Mouse (Mus musculus) macrophage (primary cell): ENCODE measurements around the gene Uqcc3. TPM values are rescaled to one million over a fixed set of nuclear protein-coding genes. Genes with fewer than 3 reads are reported as not detected.
"Not testable (repeated sequence)": the region's sequence is repeated elsewhere in the genome, so short reads cannot be mapped to it uniquely, and the experiment has no call there.

Source experiments
- H3K27ac ChIP-seq: fragments of 350-480 bp; formaldehyde crosslinking; 2 replicates; pipeline ENCODE4 v1.9.0; 2021
- H3K36me3 ChIP-seq: fragments of 350-480 bp; formaldehyde crosslinking; 2 replicates; pipeline ENCODE4 v1.9.0; 2021; ENCODE audit errors: inconsistent target
- H3K4me3 ChIP-seq: fragments of 350-480 bp; formaldehyde crosslinking; 2 replicates; pipeline ENCODE4 v1.9.0; 2021; ENCODE audit errors: inconsistent target
- H3K79me2 ChIP-seq: fragments of 350-480 bp; formaldehyde crosslinking; 2 replicates; pipeline ENCODE4 v1.9.0; 2021; ENCODE audit errors: inconsistent target
- WGBS: methylation state at CpG from one replicate; pipeline ENCODE4 v1.1.7; 2026; ENCODE audit warnings: inconsistent platforms; ENCODE audit not compliant: missing documents; 5-methylcytosine and 5-hydroxymethylcytosine counted together
- polyA plus RNA-seq: library from polyadenylated mRNA; stranded (reverse); fragments of 250-400 nt; gene quantifications from 3 replicates; pipeline ENCODE4 v1.2.4, GENCODE M21; 2018; ENCODE audit warnings: inconsistent platforms

Gene Uqcc3
- polyA plus RNA-seq, 1 experiment from 2014 or later: 41.3 TPM

GRCm38 (mm10) chr19:8848356-8848755, 32.4 kb downstream of the Uqcc3 start:
- Histone ChIP-seq H3K4me3 (no peak overlapping the region), H3K36me3 (peaks cover 27% of the 10 kb centered on the region)
- 96% methylated on average over 5 of the region's 5 CpGs for WGBS

GRCm38 (mm10) chr19:8844371-8845129, 36.2 kb downstream of the Uqcc3 start:
- WGBS: 39% methylated on average over 5 of the region's 5 CpGs
- Histone ChIP-seq H3K27ac (peak overlapping the region; percentile 32; the same call in 1 of the 2 replicates), H3K36me3 (peaks cover 27% of the 10 kb centered on the region), H3K4me3 (no peak overlapping the region), H3K79me2 (peaks cover 11% of the 10 kb centered on the region; the same call in 1 of the 2 replicates)

More at GRCm38 (mm10) chr19:8848356-8848755, 32.4 kb downstream of the Uqcc3 start:
- Histone ChIP-seq H3K27ac (no peak overlapping the region), H3K79me2 (no peaks in the 10 kb centered on the region)

GRCm38 (mm10) chr19:8842961-8843360, 37.8 kb downstream of the Uqcc3 start:
- WGBS: 31% methylated on average over 6 of the region's 6 CpGs
- 0 out of 2 replicates have a peak overlapping the region, but pooled peaks have one; percentile 25 for H3K27ac ChIP-seq
- H3K4me3 ChIP-seq: no peak overlapping the region
- H3K79me2 ChIP-seq: peaks cover 11% of the 10 kb centered on the region; the same call in 1 of the 2 replicates
- peaks cover 23% of the 10 kb centered on the region for H3K36me3 ChIP-seq

GRCm38 (mm10) chr19:8841012-8841411, 39.7 kb downstream of the Uqcc3 start:
- H3K4me3 ChIP-seq: peak overlapping the region; percentile 54
- peaks cover 4% of the 10 kb centered on the region for H3K36me3 ChIP-seq
- peaks cover 11% of the 10 kb centered on the region; the same call in 1 of the 2 replicates for H3K79me2 ChIP-seq
- WGBS: 88% methylated on average over 7 of the region's 7 CpGs
- H3K27ac ChIP-seq: peak overlapping the region; percentile 46

GRCm38 (mm10) chr19:8839908-8840791, 40.6 kb downstream of the Uqcc3 start:
- H3K36me3 ChIP-seq: no peaks in the 10 kb centered on the region
- H3K79me2 ChIP-seq: peaks cover 11% of the 10 kb centered on the region; the same call in 1 of the 2 replicates
- H3K4me3 ChIP-seq: peak overlapping the region; percentile 54
- 30% methylated on average over 29 of the region's 29 CpGs for WGBS
- peak overlapping the region; percentile 46 for H3K27ac ChIP-seq

GRCm38 (mm10) chr19:8839103-8839907, 41.4 kb downstream of the Uqcc3 start, which contains the start of gene Gng3:
Gng3 (minus strand) TSS chr19:8839194.
- peaks cover 11% of the 10 kb centered on the region; the same call in 1 of the 2 replicates for H3K79me2 ChIP-seq
- peaks cover 7% of the 10 kb centered on the region; the same call in 1 of the 2 replicates for H3K36me3 ChIP-seq
- H3K27ac ChIP-seq: peak within 1 kb of the TSS; percentile 34; the same call in 1 of the 2 replicates
- peak within 1 kb of the TSS; percentile 39 for H3K4me3 ChIP-seq
- 96% methylated on average over 11 of the region's 11 CpGs for WGBS

GRCm38 (mm10) chr19:8838041-8838730, 42.5 kb downstream of the Uqcc3 start:
- Histone ChIP-seq H3K36me3 (peaks cover 8% of the 10 kb centered on the region; the same call in 1 of the 2 replicates), H3K4me3 (peak overlapping the region; percentile 39), H3K79me2 (peaks cover 17% of the 10 kb centered on the region; the same call in 1 of the 2 replicates), H3K27ac (peak overlapping the region; percentile 34; the same call in 1 of the 2 replicates)
- 33% methylated on average over 15 of the region's 15 CpGs for WGBS

GRCm38 (mm10) chr19:8837251-8837791, 43.4 kb downstream of the Uqcc3 start, which contains the start of gene Bscl2:
Bscl2 (plus strand) TSS chr19:8837467.
- Histone ChIP-seq H3K36me3 (peaks cover 12% of the 10 kb centered on the region; the same call in 1 of the 2 replicates), H3K4me3 (peak within 1 kb of the TSS; percentile 39), H3K79me2 (peaks cover 17% of the 10 kb centered on the region; the same call in 1 of the 2 replicates), H3K27ac (peak within 1 kb of the TSS; percentile 34)
- 4% methylated on average over 38 of the region's 38 CpGs for WGBS

GRCm38 (mm10) chr19:8836327-8836726, 44.4 kb downstream of the Uqcc3 start:
- WGBS: 96% methylated on average over 10 of the region's 10 CpGs
- H3K27ac ChIP-seq, H3K4me3 ChIP-seq: not testable (repeated sequence)
- peaks cover 21% of the 10 kb centered on the region for H3K36me3 ChIP-seq
- peaks cover 22% of the 10 kb centered on the region; the same call in 1 of the 2 replicates for H3K79me2 ChIP-seq

GRCm38 (mm10) chr19:8832971-8833370, 47.8 kb downstream of the Uqcc3 start:
- WGBS: 90% methylated on average over 4 of the region's 4 CpGs
- Histone ChIP-seq H3K4me3 (no peak overlapping the region), H3K36me3 (peaks cover 36% of the 10 kb centered on the region), H3K79me2 (peaks cover 26% of the 10 kb centered on the region), H3K27ac (0 out of 2 replicates have a peak overlapping the region, but pooled peaks have one; percentile 3)

- H3K27ac ChIP-seq: no peak overlapping the region
- peaks cover 43% of the 10 kb centered on the region for H3K79me2 ChIP-seq
- peaks cover 52% of the 10 kb centered on the region for H3K36me3 ChIP-seq
- WGBS: 90% methylated on average over 5 of the region's 11 CpGs
- H3K4me3 ChIP-seq: no peak overlapping the region
Measured at GRCm38 (mm10) chr19:8831262-8831661, 49.5 kb downstream of the Uqcc3 start.

- peaks cover 49% of the 10 kb centered on the region for H3K79me2 ChIP-seq
Measured at GRCm38 (mm10) chr19:8830664-8831063, 50.1 kb downstream of the Uqcc3 start.

More at GRCm38 (mm10) chr19:8830664-8831063, 50.1 kb downstream of the Uqcc3 start:
- 98% methylated on average over 8 of the region's 8 CpGs for WGBS
- H3K36me3 ChIP-seq: peaks cover 58% of the 10 kb centered on the region
- H3K27ac ChIP-seq: peak overlapping the region; percentile 66; the same call in 1 of the 2 replicates
- no peak overlapping the region for H3K4me3 ChIP-seq
